Mouse (Mus musculus) limb, embryonic 14.5 days (tissue): ENCODE measurements at regions not wholly inside any gene's neighbourhood (a gene's known extent, or its start where the extent isn't known, plus 50 kb on each side); places are given as distances from the start of the nearest gene placed in this dataset.

Experiments
- ATAC-seq: fragments of 200-750 bp; cut with Nextera tagmentation; 2 replicates; pipeline ENCODE4 v1.8.0; 2017; ENCODE audit warnings: low read depth, moderate number of reproducible peaks, moderate TSS enrichment; ENCODE audit not compliant: low FRiP score
- DNase-seq: peaks from one replicate; pipeline ENCODE4 v3.0.0-alpha.2; 2015; ENCODE audit warnings: low spot score
- H3K27ac ChIP-seq: fragments of 300-500 bp; sonication (generic); replicated peaks from 2 replicates; pipeline ENCODE4 v1.5.1; 2014; ENCODE audit warnings: low read depth, mild to moderate bottlenecking, low read length, moderate library complexity, mixed read lengths
- H3K27me3 ChIP-seq: fragments of 300-500 bp; sonication (generic); 2 replicates; pipeline ENCODE4 v1.6.1; 2014; ENCODE audit warnings: low read length, mixed read lengths; ENCODE audit not compliant: control insufficient read depth, insufficient read depth
- H3K36me3 ChIP-seq: fragments of 300-500 bp; sonication (generic); 2 replicates; pipeline ENCODE4 v1.6.1; 2014; ENCODE audit warnings: mild to moderate bottlenecking, low read length, moderate library complexity, mixed read lengths; ENCODE audit not compliant: control insufficient read depth, insufficient read depth
- H3K4me1 ChIP-seq: fragments of 300-500 bp; sonication (generic); 2 replicates; pipeline ENCODE4 v1.6.1; 2014; ENCODE audit warnings: antibody characterized with exemption, low read length, mixed read lengths; ENCODE audit not compliant: control insufficient read depth, insufficient read depth
- H3K4me2 ChIP-seq: fragments of 300-500 bp; sonication (generic); replicated peaks from 2 replicates; pipeline ENCODE4 v1.6.1; 2014; ENCODE audit warnings: low read depth, mild to moderate bottlenecking, low read length, moderate library complexity; ENCODE audit not compliant: severe bottlenecking
- H3K4me3 ChIP-seq: fragments of 300-500 bp; sonication (generic); replicated peaks from 2 replicates; pipeline ENCODE4 v1.5.1; 2014; ENCODE audit warnings: low read length
- H3K9ac ChIP-seq: fragments of 300-500 bp; sonication (generic); 2 replicates; pipeline ENCODE4 v1.6.1; 2014; ENCODE audit warnings: mild to moderate bottlenecking, low read depth, low read length, moderate library complexity; ENCODE audit not compliant: severe bottlenecking
- H3K9me3 ChIP-seq: fragments of 300-500 bp; sonication (generic); 2 replicates; pipeline ENCODE4 v1.6.1; 2016; ENCODE audit warnings: low read length; ENCODE audit not compliant: control insufficient read depth
- POLR2A ChIP-seq: fragments of 200-500 bp; IDR thresholded peaks from 2 replicates; pipeline ENCODE4 v1.8.0; 2012; ENCODE audit warnings: inconsistent platforms, mild to moderate bottlenecking, moderate library complexity, borderline replicate concordance; ENCODE audit not compliant: insufficient read depth, insufficient read length; ENCODE audit errors: extremely low read depth
- WGBS: fragments of 180-500 bp; shearing (Covaris S2); extraction: QIAGEN DNeasy Blood & Tissue Kit; methylation state at CpG from one replicate; pipeline ENCODE4 v1.1.7; 2014; 5-methylcytosine and 5-hydroxymethylcytosine counted together

DNA sequence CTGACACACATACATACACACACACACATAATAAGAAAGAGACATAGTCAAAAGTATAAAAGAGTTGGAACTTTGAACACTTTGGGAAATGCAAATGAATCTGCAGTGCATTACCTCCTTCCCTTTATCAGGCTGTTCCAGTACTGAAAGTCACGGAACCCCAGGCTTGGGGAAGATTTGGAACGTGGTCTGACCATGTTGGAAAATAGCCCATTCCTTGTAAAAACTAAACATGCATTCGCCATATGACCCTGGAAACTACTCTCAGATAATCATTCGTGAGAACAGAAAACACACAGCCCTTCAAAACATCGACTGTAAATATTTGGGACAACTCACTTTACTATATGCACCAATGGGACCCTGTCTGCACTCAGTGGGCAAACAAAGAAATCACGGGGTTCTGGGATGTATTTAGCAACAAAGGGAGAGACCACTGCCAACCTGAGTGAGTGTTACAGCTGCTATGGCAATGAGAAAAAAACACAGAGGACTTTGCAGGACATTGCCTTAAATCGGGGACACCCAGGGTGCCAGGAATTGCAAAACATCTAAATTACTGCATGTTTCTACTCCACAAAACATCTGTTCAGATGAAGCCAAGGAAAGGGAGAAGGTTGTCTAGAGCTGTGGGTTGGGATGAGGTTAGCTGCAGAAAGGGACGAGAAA, 238.3 kb downstream of the Abcc12 start:
- ATAC-seq (peak; percentile 55; the same call in 1 of the 2 replicates), DNase-seq (peak; percentile 64)
- Histone ChIP-seq H3K4me2 (no peak overlapping the region), H3K4me3 (no peak overlapping the region), H3K9me3 (no peaks in the 10 kb centered on the region), H3K27me3 (no peaks in the 10 kb centered on the region), H3K27ac (peak overlapping the region; percentile 65; the same call in 1 of the 2 replicates), H3K9ac (no peak overlapping the region), H3K36me3 (no peaks in the 10 kb centered on the region), H3K4me1 (peaks cover 16% of the 10 kb centered on the region)
- no peak for TF ChIP-seq POLR2A
- 26% methylated on average over 8 of the region's 8 CpGs for WGBS

DNA sequence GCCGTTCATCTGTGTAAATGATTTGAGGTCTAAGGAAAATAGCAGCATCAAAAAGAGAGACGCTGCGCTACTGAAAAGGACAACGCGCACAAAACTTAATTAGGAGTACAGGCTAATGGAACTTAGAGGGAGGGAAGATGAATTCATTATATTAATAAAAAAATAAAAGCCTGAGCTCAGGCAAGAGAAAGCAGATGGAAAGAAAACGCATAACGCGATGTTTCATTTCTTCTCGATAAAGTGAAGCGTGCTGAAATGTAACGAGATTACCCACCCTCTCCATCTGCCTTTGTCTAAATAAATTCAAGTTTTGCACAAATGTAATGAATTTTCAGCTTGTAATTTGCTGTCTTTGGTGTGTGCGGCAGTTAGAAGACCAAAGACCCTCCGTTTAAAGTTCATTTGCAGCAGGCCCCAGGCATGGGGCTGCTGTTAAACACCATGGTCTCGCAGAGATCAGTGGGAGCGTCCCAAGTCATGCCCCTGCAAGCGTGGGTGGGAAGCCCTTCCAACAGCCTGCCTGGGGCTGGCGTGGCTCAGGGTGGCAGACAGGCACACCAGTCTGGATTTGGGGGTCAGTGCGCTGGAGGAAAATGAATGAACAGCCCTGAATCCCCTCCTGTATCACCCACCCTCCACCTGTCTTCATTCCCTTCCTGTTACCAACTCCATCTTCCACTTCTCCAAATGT, 241.8 kb downstream of the Abcc12 start:
- H3K9me3 ChIP-seq, result no peaks in the 10 kb centered on the region
- no peaks in the 10 kb centered on the region for H3K27me3 ChIP-seq
- H3K36me3 ChIP-seq, result no peaks in the 10 kb centered on the region
- H3K27ac ChIP-seq, result no peak overlapping the region
- H3K9ac ChIP-seq, result no peak overlapping the region
- DNase-seq, result no peak
- 79% methylated on average over 18 of the region's 18 CpGs for WGBS
- TF ChIP-seq POLR2A, result no peak
- ATAC-seq, result no peak
- H3K4me2 ChIP-seq, result no peak overlapping the region
- H3K4me3 ChIP-seq, result no peak overlapping the region
- peaks cover 16% of the 10 kb centered on the region for H3K4me1 ChIP-seq

DNA sequence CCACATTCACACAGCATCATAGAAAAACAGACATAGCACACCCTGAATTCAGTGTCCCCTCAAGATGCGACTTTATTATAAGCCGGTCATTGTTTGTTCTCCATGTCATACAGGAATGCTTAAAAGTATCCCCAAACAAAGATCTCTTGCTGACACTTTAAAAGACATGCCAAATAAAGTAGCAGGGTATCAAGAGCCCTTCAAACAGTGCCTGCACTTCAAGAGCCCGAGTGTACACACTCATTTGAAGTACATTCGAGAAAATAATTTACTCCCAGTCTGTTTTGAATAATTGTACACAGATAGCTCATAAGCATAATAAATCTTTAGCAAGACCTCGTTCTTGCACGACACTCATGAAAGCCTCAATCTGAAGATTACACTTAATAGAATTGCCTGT, 249.1 kb downstream of the Abcc12 start:
- H3K9me3 ChIP-seq, result no peaks in the 10 kb centered on the region
- H3K27ac ChIP-seq, result no peak overlapping the region
- no peak for TF ChIP-seq POLR2A
- 82% methylated on average over 6 of the region's 6 CpGs for WGBS
- no peak overlapping the region for H3K9ac ChIP-seq
- H3K36me3 ChIP-seq, result no peaks in the 10 kb centered on the region
- no peaks in the 10 kb centered on the region for H3K27me3 ChIP-seq
- no peak for ATAC-seq
- no peak overlapping the region for H3K4me2 ChIP-seq
- DNase-seq, result no peak
- H3K4me1 ChIP-seq, result peaks cover 3% of the 10 kb centered on the region; the same call in 1 of the 2 replicates
- no peak overlapping the region for H3K4me3 ChIP-seq

DNA sequence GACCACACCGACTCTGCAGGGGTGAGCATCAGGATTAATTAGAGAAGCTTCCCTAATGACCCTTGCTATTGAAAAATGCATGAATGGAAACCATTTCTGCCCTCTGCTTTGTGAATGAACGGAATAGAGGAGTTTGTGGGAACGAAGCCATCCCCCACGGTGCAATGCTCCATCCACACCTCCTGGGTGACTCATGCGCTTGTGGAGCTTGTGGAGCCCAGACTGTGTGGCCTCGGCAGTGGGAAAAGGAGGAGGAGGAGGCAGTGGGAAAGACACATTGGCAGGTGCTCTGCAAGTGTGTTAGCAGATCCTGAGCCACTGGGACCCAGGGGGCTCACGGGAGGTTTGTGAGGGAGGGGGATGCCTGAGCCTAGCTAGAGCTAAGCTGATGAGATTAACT, 251.9 kb downstream of the Abcc12 start:
- Histone ChIP-seq H3K36me3 (no peaks in the 10 kb centered on the region), H3K9me3 (no peaks in the 10 kb centered on the region), H3K27me3 (no peaks in the 10 kb centered on the region), H3K9ac (no peak overlapping the region), H3K4me3 (no peak overlapping the region), H3K4me2 (no peak overlapping the region), H3K27ac (no peak overlapping the region), H3K4me1 (peaks cover 3% of the 10 kb centered on the region; the same call in 1 of the 2 replicates)
- WGBS, result 70% methylated on average over 7 of the region's 7 CpGs
- DNase-seq (no peak), ATAC-seq (no peak)
- no peak for TF ChIP-seq POLR2A

DNA sequence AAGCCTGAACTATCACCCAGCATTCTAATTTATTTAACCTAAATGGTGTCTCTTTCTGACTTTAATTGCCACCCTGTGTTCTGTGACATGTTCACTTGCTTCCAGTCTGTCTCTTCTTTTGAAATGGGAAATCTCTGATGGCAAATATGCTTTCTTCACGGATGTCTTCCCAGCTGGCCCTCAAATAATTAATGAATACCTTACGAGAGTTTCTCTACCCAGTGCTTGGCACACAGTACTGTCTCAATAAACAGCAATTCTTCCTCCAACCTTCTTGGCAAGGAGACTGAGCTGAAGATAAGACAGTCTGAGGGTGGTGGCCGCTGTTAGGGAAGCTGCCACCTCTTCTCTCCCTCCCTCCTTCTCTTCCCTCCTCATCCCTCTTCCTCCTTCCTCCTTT, 252.5 kb downstream of the Abcc12 start:
- Histone ChIP-seq H3K4me1 (peaks cover 3% of the 10 kb centered on the region; the same call in 1 of the 2 replicates), H3K4me2 (no peak overlapping the region), H3K27ac (no peak overlapping the region), H3K4me3 (no peak overlapping the region), H3K9me3 (no peaks in the 10 kb centered on the region), H3K27me3 (no peaks in the 10 kb centered on the region), H3K9ac (no peak overlapping the region), H3K36me3 (no peaks in the 10 kb centered on the region)
- WGBS, result 79% methylated on average over 3 of the region's 3 CpGs
- ATAC-seq (no peak), DNase-seq (no peak)
- no peak for TF ChIP-seq POLR2A
